Mouse (Mus musculus): ENCODE results near the gene Fahd2a. TPM values are rescaled to one million over a fixed set of nuclear protein-coding genes. Genes with fewer than 3 reads are reported as not detected.

The Fahd2a gene
- total RNA-seq (2021) = 10 to 100 TPM; 25.2 to 25.3 TPM

GRCm38 (mm10) chr2:127444055-127444789 is at the start of gene Fahd2a:
TSS of gene Fahd2a (minus strand) at chr2:127444565.
- peak; percentile 88 to 91 for DNase-seq
- intact Hi-C loops (cut with DNase I) = no loop called here

- intact Hi-C loops (cut with DNase I) = no loop called here
- peak; percentile 76 to 78 for DNase-seq
Measured at GRCm38 (mm10) chr2:127484476-127485170, 40.3 kb upstream of the Fahd2a start.

GRCm38 (mm10) chr2:127483001-127483400 is 38.6 kb upstream of the Fahd2a start:
- intact Hi-C loops (cut with DNase I) = no loop called here
- DNase-seq = peak; percentile 27 to 29

GRCm38 (mm10) chr2:127482533-127482911 is 38.2 kb upstream of the Fahd2a start:
- intact Hi-C loops (cut with DNase I) = no loop called here
- peak; percentile 83 to 86 for DNase-seq

- intact Hi-C loops (cut with DNase I) = no loop called here
- peak; percentile 21 to 31 for DNase-seq
Measured at GRCm38 (mm10) chr2:127481841-127482532, 37.6 kb upstream of the Fahd2a start.

- no peak for DNase-seq
Measured at GRCm38 (mm10) chr2:127479763-127480162, 35.4 kb upstream of the Fahd2a start.

GRCm38 (mm10) chr2:127479210-127479609 is 34.8 kb upstream of the Fahd2a start:
- intact Hi-C loops (cut with DNase I) = no loop called here
- DNase-seq = no peak

More at GRCm38 (mm10) chr2:127479763-127480162, 35.4 kb upstream of the Fahd2a start:
- intact Hi-C loops (cut with DNase I) = no loop called here

GRCm38 (mm10) chr2:127472279-127472678 is 27.9 kb upstream of the Fahd2a start:
- DNase-seq = no peak
- intact Hi-C loops (cut with DNase I) = no loop called here

GRCm38 (mm10) chr2:127471281-127471680 is 26.9 kb upstream of the Fahd2a start:
- intact Hi-C loops (cut with DNase I) = no loop called here
- no peak for DNase-seq

- no peak for DNase-seq
- intact Hi-C loops (cut with DNase I) = no loop called here
Measured at GRCm38 (mm10) chr2:127470661-127471060, 26.3 kb upstream of the Fahd2a start.

- intact Hi-C loops (cut with DNase I) = no loop called here
- DNase-seq = no peak
Measured at GRCm38 (mm10) chr2:127470183-127470582, 25.8 kb upstream of the Fahd2a start.

- intact Hi-C loops (cut with DNase I) = loop anchor here (1.0 kb wide), 2 partner anchors 39 to 97 kb away; no protein-coding TSS in a partner anchor
Measured at GRCm38 (mm10) chr2:127462314-127462713, 17.9 kb upstream of the Fahd2a start.

GRCm38 (mm10) chr2:127461351-127461750 is 17.0 kb upstream of the Fahd2a start:
- DNase-seq = no peak
- intact Hi-C loops (cut with DNase I) = no loop called here

More at GRCm38 (mm10) chr2:127462314-127462713, 17.9 kb upstream of the Fahd2a start:
- DNase-seq = peak; percentile 76 to 86

- DNase-seq = no peak
- intact Hi-C loops (cut with DNase I) = no loop called here
Measured at GRCm38 (mm10) chr2:127459341-127459740, 15.0 kb upstream of the Fahd2a start.

- intact Hi-C loops (cut with DNase I) = loop anchor here (1.0 kb wide), 1 partner anchor 91 kb away; no protein-coding TSS in a partner anchor
- peak; percentile 73 to 88 for DNase-seq
Measured at GRCm38 (mm10) chr2:127453764-127454163, 9.4 kb upstream of the Fahd2a start.

- intact Hi-C loops (cut with DNase I) = no loop called here
- no peak for DNase-seq
Measured at GRCm38 (mm10) chr2:127453141-127453540, 8.8 kb upstream of the Fahd2a start.

GRCm38 (mm10) chr2:127451748-127452147 is 7.4 kb upstream of the Fahd2a start:
- intact Hi-C loops (cut with DNase I) = no loop called here
- no peak for DNase-seq

- intact Hi-C loops (cut with DNase I) = no loop called here
- no peak for DNase-seq
Measured at GRCm38 (mm10) chr2:127449691-127450090, 5.3 kb upstream of the Fahd2a start.

GRCm38 (mm10) chr2:127446847-127447246 is 2.5 kb upstream of the Fahd2a start:
- no peak for DNase-seq
- intact Hi-C loops (cut with DNase I) = no loop called here

- no peak for DNase-seq
- intact Hi-C loops (cut with DNase I) = no loop called here
Measured at GRCm38 (mm10) chr2:127437697-127438096, 6.7 kb downstream of the Fahd2a start.

GRCm38 (mm10) chr2:127435554-127435953 is 8.8 kb downstream of the Fahd2a start:
- intact Hi-C loops (cut with DNase I) = no loop called here

More at GRCm38 (mm10) chr2:127435554-127435953, 8.8 kb downstream of the Fahd2a start:
- no peak for DNase-seq
